Mouse (Mus musculus) olfactory bulb, adult 2 months (tissue): ENCODE data around the gene Atp6v1e2.

Experiments
- CTCF ChIP-seq: fragments of 200-500 bp; IDR thresholded peaks from 2 replicates; pipeline ENCODE4 v1.5.1; 2012; ENCODE audit warnings: low read depth, mild to moderate bottlenecking, low read length, moderate library complexity; ENCODE audit not compliant: insufficient read depth
- POLR2A ChIP-seq: fragments of 200-500 bp; IDR thresholded peaks from 2 replicates; pipeline ENCODE4 v1.6.1; 2012; ENCODE audit warnings: mild to moderate bottlenecking, low read depth, low read length, moderate library complexity; ENCODE audit not compliant: insufficient read depth

- no peak for TF ChIP-seq POLR2A
- no peak for TF ChIP-seq CTCF
Measured at GRCm38 (mm10) chr17:86907092-86907491, 40.6 kb downstream of the Atp6v1e2 start.
